Mouse (Mus musculus): Measurements from ENCODE around the gene Slc25a31.

Gene Slc25a31

GRCm38 (mm10) chr3:40708655-40709054, at the start of gene Slc25a31:
TSS of gene Slc25a31 (plus strand) at chr3:40708855.
- DNase-seq (ENCODE audit: low read depth, low spot score): no peak

- no peak for DNase-seq (ENCODE audit: low read depth, low spot score)
Observed at GRCm38 (mm10) chr3:40660231-40660630, 48.4 kb upstream of the Slc25a31 start.

GRCm38 (mm10) chr3:40666109-40666508, 42.5 kb upstream of the Slc25a31 start:
- no peak for DNase-seq (ENCODE audit: low read depth, low spot score)

GRCm38 (mm10) chr3:40666861-40667719, 41.6 kb upstream of the Slc25a31 start:
- DNase-seq (ENCODE audit: low read depth, low spot score): no peak

GRCm38 (mm10) chr3:40668889-40669288, 39.8 kb upstream of the Slc25a31 start:
- no peak for DNase-seq (ENCODE audit: low read depth, low spot score)

GRCm38 (mm10) chr3:40669395-40669794, 39.3 kb upstream of the Slc25a31 start:
- no peak for DNase-seq (ENCODE audit: low read depth, low spot score)

- DNase-seq (ENCODE audit: low read depth, low spot score): no peak
Observed at GRCm38 (mm10) chr3:40673515-40673914, 35.1 kb upstream of the Slc25a31 start.

- peak; percentile 8 for DNase-seq (ENCODE audit: low read depth, low spot score)
Observed at GRCm38 (mm10) chr3:40674873-40675405, 33.7 kb upstream of the Slc25a31 start.

GRCm38 (mm10) chr3:40678856-40679255, 29.8 kb upstream of the Slc25a31 start:
- DNase-seq (ENCODE audit: low read depth, low spot score): no peak

GRCm38 (mm10) chr3:40682404-40682803, 26.3 kb upstream of the Slc25a31 start:
- DNase-seq (ENCODE audit: low read depth, low spot score): no peak

GRCm38 (mm10) chr3:40683171-40683570, 25.5 kb upstream of the Slc25a31 start:
- DNase-seq (ENCODE audit: low read depth, low spot score): no peak

GRCm38 (mm10) chr3:40685855-40686515, 22.7 kb upstream of the Slc25a31 start:
- DNase-seq (ENCODE audit: low read depth, low spot score): peak; percentile 85

GRCm38 (mm10) chr3:40686836-40687235, 21.8 kb upstream of the Slc25a31 start:
- peak; percentile 64 for DNase-seq (ENCODE audit: low read depth, low spot score)

- no peak for DNase-seq (ENCODE audit: low read depth, low spot score)
Observed at GRCm38 (mm10) chr3:40687588-40687987, 21.1 kb upstream of the Slc25a31 start.

- DNase-seq (ENCODE audit: low read depth, low spot score): no peak
Observed at GRCm38 (mm10) chr3:40691566-40691965, 17.1 kb upstream of the Slc25a31 start.

- no peak for DNase-seq (ENCODE audit: low read depth, low spot score)
Observed at GRCm38 (mm10) chr3:40693435-40693834, 15.2 kb upstream of the Slc25a31 start.

- DNase-seq (ENCODE audit: low read depth, low spot score): no peak
Observed at GRCm38 (mm10) chr3:40693960-40694359, 14.7 kb upstream of the Slc25a31 start.

GRCm38 (mm10) chr3:40694438-40694837, 14.2 kb upstream of the Slc25a31 start:
- DNase-seq (ENCODE audit: low read depth, low spot score): no peak

GRCm38 (mm10) chr3:40695162-40695561, 13.5 kb upstream of the Slc25a31 start:
- no peak for DNase-seq (ENCODE audit: low read depth, low spot score)

GRCm38 (mm10) chr3:40698834-40699233, 9.8 kb upstream of the Slc25a31 start:
- DNase-seq (ENCODE audit: low read depth, low spot score): no peak

GRCm38 (mm10) chr3:40704816-40705430, 3.7 kb upstream of the Slc25a31 start:
- no peak for DNase-seq (ENCODE audit: low read depth, low spot score)

GRCm38 (mm10) chr3:40716056-40716455, 7.4 kb downstream of the Slc25a31 start:
- no peak for DNase-seq (ENCODE audit: low read depth, low spot score)

Measured in mesoderm, embryonic 11.5 days (tissue).